Mouse (Mus musculus) gastrocnemius, adult 2 months (tissue): Measurements from ENCODE around the gene Ehd4. TPM values are rescaled to one million over a fixed set of nuclear protein-coding genes. Genes with fewer than 3 reads are reported as not detected.

Source experiments
- DNase-seq: peaks from one replicate; pipeline ENCODE4 v3.0.0; 2022
- H3K27ac ChIP-seq: fragments of 200-600 bp; 2 replicates; pipeline ENCODE4 v1.8.1; 2022; ENCODE audit warnings: mild to moderate bottlenecking
- H3K4me3 ChIP-seq: fragments of 200-600 bp; 2 replicates; pipeline ENCODE4 v1.8.1; 2022; ENCODE audit warnings: mild to moderate bottlenecking, moderate library complexity
- CTCF ChIP-seq: fragments of 200-600 bp; IDR thresholded peaks from 2 replicates; pipeline ENCODE4 v1.8.1; 2022; ENCODE audit warnings: antibody characterized with exemption, mild to moderate bottlenecking, moderate library complexity
- intact Hi-C: fragments of 180-260 bp; cut with DNase I; formaldehyde crosslinking; loops from one replicate; pipeline ENCODE4 v1.15.1; 2025
- total RNA-seq, 2 experiments: library from RNA; stranded (reverse); gene quantifications; 2 replicates each; pipeline ENCODE4 v1.2.3; 2021

The Ehd4 gene
- total RNA-seq, 2 experiments from 2014 or later: 19.5 to 31.7 TPM

DNA sequence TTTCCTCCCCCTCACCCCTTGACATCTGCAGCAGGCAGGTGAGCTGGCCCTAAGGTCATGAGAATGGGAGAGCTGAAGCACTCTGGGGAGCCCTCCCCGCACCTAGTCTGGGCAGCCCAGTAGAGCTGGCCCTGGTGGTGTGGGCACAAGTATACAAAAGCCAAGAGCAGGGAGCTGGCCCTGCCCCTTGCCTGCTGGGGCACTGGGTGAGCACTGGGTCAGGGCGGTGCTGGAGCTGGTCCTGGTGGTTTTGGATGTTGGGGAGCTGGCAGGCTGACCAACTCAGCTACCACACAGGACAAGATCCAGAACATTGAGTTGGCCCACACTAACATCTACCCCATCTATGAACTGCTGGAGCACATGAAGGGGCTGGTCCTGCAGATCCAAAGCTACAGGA, 5.0 kb upstream of the Ehd4 start:
- intact Hi-C loops: no loop called here

DNA sequence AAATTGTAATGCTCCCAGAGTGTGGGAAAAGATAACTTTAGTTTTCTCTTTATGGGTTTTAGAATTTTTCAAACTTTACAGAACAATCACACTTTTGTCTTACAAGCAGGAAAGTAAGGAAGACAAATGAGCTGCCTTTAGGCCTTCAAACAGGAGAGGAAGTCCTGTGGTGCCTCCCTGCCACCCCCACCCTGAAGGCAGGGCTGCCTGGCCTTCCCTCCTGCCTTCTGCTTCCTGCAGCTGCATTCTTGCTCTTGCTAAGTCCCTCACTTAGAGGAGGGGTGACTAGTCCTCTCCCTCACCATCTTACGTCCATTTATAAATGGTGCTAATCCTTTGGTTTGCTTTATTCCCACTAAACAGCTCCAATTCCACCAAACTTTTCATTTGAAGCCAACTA, 4.4 kb upstream of the Ehd4 start:
- TF ChIP-seq CTCF: no peak
- peak overlapping the region; percentile 76 for H3K27ac ChIP-seq
- intact Hi-C loops: no loop called here
- no peak overlapping the region for H3K4me3 ChIP-seq
- DNase-seq: peak; percentile 40

More for the DNA sequence above, 5.0 kb upstream of the Ehd4 start:
- Histone ChIP-seq H3K4me3 (no peak overlapping the region), H3K27ac (peak overlapping the region; percentile 76)
- DNase-seq: peak; percentile 87
- TF ChIP-seq CTCF: no peak

DNA sequence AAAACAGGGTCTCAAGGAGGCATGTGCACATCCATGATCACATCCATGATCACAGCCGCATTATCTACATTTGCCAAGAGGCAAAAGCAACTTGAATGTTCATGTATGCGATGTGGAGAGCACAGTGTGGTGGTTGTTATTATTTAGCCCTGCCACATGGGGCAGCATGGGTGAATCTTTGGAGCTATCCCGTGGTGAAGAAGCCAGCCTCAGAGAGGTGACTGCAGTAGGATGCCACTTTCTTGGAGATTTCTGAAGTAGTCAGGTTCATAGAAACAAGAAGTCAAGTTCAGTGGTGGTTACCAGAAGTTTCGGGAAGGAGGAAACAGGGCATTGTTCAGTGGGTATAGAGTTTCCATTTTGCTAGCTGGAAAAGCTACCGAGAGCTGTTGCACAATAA, 3.6 kb upstream of the Ehd4 start:
- TF ChIP-seq CTCF: no peak
- Histone ChIP-seq H3K27ac (peak overlapping the region; percentile 76), H3K4me3 (no peak overlapping the region)
- intact Hi-C loops: no loop called here
- DNase-seq: no peak

DNA sequence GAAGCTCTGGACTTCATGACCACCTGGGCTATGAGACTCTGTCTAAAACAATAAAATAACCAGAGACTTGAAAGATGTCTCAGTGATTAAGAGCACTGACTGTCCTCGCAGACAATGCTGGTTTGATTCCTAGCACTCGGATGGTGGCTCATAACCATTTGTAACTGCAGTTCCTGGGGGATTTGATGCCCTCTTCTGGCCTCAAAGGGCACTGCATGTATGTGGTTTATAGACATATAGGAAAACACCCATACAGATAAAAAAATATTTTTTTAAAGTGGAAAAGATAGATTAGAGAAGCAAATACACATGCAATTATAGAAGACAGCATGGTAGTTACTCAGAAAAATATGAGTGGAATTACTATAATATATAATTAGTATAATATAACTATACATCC, 3.2 kb upstream of the Ehd4 start:
- intact Hi-C loops: no loop called here
- Histone ChIP-seq H3K4me3 (no peak overlapping the region), H3K27ac (no peak overlapping the region)
- DNase-seq: no peak
- TF ChIP-seq CTCF: peak; percentile 41

DNA sequence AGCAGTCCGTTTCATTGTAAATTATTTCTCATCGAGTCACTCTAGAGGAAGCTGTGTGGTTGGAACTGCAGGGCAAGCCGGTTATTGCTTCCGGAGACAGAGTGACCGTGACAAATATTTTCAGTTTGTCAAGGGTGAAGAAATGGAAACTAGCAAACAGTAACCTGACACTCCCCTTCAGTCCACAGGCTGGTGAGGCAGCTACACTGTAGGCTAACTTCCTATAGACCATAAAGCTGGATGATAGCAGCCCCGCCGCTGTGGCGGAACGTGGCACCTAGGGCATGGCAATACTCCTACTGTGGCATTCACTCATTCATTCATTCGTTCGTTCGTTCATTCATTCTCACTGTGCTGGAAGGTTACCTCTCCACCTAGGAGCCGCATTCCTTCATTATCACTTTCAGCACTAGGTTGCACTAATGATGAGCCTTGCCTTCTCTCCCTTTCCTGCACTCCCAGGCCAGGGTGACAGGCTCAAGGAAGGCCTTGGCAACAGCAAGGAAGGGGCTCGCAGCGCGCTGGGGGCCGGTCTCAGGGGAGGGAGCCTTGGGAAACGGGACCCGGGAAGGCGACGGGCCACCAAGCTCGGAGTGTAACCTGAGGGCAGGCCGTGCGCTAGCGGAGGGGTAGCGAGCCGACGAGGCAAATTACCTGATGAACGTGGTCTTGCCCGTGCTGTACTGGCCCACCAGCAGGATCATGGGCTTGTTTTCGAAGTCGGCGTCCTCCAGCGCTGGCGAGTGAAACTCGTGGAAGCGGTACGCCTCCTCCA, 633 bp downstream of the Ehd4 start:
- intact Hi-C loops: loop anchor here (5.0 kb wide), 1 partner anchor 51 kb away; no protein-coding TSS in a partner anchor
- H3K4me3 ChIP-seq: peak overlapping the region; percentile 96
- no peak for DNase-seq
- peak overlapping the region; percentile 90 for H3K27ac ChIP-seq
- no peak for TF ChIP-seq CTCF

DNA sequence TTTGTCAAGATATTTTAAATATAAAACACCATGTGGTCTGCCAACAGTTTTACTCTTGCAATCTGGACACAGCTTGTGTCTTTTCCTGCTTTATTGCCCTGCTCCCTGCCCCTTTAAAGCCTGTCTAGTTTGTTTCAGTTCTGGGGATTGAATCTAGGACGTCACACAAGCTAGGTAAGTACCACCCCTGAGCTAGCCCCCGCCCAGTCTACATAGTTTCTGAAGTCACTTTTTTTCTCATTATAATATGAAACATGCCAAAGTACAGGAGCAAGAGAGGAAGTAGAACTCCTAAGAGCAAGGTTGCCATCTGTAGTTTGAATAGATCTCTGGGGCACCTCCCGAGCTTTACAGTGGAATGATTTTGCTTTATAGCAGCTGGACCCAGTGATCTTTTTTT, 3.8 kb downstream of the Ehd4 start:
- Histone ChIP-seq H3K27ac (peak overlapping the region; percentile 4; the same call in 1 of the 2 replicates), H3K4me3 (no peak overlapping the region)
- no peak for TF ChIP-seq CTCF
- intact Hi-C loops: loop anchor here (5.0 kb wide), 1 partner anchor 48 kb away; no protein-coding TSS in a partner anchor
- DNase-seq: no peak

DNA sequence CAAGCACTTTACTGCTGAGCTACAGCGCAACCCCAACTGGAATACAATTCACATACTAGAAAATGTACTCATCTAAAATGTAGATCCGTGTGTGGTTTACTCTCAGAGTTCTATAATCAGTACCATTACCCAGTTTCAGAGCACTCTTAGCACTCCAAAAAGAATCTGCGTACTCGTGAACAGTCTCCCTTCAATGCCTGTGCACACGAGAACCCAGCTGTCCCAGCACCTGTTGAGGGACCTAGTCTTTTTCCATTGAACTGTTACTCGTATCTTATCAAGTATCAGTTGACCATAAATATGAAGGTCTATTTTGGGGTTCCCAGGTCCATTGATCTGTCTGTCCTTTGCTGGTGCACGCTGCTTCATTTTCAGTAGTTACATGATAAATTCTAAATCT, 4.8 kb downstream of the Ehd4 start:
- no peak for TF ChIP-seq CTCF
- DNase-seq: no peak
- no peak overlapping the region for H3K4me3 ChIP-seq
- H3K27ac ChIP-seq: no peak overlapping the region
- intact Hi-C loops: loop anchor here (5.0 kb wide), 1 partner anchor 47 kb away; no protein-coding TSS in a partner anchor

DNA sequence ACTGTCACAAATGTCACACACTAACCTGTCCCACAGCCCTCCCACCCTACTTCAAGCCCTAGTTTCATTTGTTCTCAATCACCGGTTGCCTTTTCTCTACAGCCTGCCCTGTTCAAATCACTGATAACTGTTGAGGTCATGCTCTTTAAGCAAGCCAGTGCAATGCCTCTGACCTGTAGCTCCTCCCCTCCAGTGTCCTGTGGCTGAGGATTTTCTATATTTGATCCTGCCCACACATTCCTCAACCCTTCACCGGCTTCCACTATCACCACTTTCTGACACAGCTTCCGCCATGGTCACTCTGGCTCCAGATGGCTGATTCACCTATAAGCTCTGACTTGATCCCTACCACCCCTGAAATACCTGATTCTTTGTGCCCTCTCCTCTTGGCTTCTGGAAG, 6.4 kb downstream of the Ehd4 start:
- 0 out of 2 replicates have a peak overlapping the region, but pooled peaks have one; percentile 5 for H3K27ac ChIP-seq
- intact Hi-C loops: no loop called here

DNA sequence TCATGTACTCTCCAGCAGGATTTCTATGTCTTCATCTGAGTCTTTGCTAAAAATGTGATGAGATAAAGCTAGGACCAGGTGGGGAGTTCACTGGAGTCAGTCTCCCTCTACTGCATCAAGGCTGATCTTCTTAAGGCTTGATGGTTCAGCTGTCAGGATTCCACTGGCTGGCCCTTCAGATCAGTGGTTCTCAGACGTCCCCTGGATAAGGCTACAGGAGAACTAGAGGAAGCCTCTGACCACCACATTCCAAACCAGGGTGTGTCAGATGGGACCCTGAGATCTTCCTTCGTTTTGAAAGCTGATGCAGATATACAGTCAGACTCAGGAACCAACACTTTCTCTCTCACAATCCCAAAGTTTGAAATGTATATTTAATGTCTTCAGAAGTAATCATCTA, 7.0 kb downstream of the Ehd4 start:
- DNase-seq: no peak
- no peak for TF ChIP-seq CTCF
- Histone ChIP-seq H3K27ac (no peak overlapping the region), H3K4me3 (no peak overlapping the region)
- intact Hi-C loops: no loop called here

More for the DNA sequence above, 6.4 kb downstream of the Ehd4 start:
- DNase-seq: no peak
- no peak overlapping the region for H3K4me3 ChIP-seq
- no peak for TF ChIP-seq CTCF

DNA sequence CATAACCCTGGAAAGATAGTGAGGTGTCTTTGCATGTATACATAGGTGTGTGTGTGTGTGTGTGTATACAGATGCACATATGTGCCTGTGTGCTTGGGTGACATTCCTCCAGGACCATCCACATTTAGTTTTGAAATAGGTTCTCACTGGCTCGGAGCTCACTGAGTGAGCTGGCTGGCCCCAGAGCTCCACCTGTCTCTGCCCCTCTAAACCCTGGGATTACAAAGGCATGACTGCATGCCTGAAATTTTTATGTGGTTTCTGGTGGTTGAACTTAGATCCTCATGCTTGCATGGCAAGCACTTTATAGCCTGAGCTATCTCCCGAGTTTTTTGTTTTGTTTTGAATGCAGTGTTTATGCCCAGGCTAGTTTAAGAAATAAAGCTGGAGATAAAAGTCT, 7.9 kb downstream of the Ehd4 start:
- Histone ChIP-seq H3K4me3 (no peak overlapping the region), H3K27ac (no peak overlapping the region)
- no peak for TF ChIP-seq CTCF
- no peak for DNase-seq
- intact Hi-C loops: no loop called here

DNA sequence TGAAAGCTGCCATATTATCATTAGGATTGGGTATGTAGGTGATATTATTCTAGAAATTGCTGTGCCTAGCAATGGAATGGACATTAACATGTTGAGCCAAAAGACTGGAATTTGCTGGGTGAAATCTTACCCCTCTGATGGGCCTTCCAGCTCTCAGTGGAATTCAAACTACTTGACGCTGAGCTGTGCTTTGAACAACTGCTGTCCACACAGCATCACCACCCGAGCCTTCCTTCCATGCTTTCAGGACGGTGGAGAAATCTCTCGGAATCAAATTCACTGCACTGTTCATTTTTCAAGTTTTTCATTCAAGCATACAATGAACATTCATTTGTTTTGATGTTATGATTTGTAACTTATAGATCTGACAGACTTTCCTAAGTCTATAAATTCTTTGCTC, 10.0 kb downstream of the Ehd4 start:
- TF ChIP-seq CTCF: no peak
- peak overlapping the region; percentile 21; the same call in 1 of the 2 replicates for H3K27ac ChIP-seq
- no peak for DNase-seq
- H3K4me3 ChIP-seq: no peak overlapping the region
- intact Hi-C loops: no loop called here

DNA sequence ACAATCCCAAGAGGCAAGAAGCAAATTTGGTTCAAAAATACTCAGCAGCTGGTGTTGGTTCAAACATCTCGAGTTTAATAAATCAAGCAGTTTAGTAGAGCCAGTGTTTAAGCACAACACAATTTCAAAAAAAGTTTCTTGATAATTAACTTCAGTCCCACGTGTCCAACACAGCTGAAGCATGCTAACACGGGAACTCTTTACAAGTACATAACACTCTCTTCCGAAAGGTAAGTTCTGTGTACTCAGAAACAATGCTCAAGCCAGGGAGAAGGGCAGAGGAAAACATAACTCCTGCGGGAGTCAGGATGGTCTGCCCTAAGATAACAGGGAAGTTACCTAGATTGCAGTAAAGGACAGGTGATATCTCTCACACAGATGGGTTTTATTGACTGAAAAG, 12.1 kb downstream of the Ehd4 start:
- TF ChIP-seq CTCF: no peak
- intact Hi-C loops: no loop called here
- H3K27ac ChIP-seq: no peak overlapping the region
- no peak for DNase-seq
- no peak overlapping the region for H3K4me3 ChIP-seq

DNA sequence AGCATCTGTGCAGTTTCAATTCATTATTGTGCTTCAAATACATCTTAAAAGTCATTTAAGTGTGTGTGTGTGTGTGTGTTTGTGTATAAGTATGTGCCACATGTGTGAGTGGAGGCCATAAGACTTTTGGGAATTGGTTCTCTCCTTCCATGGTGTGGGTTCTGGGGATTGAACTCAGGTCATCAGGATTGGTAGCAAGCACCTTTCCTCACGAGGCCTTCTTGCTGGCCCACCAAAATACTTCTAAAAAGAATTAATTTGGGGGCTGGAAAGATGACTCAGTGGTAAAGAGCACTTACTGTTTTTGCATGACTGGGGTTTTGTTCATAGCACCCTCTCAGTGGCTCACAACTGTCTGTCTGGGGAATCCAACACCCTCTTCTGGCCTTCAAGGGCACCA, 12.7 kb downstream of the Ehd4 start:
- no peak for TF ChIP-seq CTCF
- H3K4me3 ChIP-seq: no peak overlapping the region
- no peak overlapping the region for H3K27ac ChIP-seq
- intact Hi-C loops: no loop called here
- DNase-seq: no peak

DNA sequence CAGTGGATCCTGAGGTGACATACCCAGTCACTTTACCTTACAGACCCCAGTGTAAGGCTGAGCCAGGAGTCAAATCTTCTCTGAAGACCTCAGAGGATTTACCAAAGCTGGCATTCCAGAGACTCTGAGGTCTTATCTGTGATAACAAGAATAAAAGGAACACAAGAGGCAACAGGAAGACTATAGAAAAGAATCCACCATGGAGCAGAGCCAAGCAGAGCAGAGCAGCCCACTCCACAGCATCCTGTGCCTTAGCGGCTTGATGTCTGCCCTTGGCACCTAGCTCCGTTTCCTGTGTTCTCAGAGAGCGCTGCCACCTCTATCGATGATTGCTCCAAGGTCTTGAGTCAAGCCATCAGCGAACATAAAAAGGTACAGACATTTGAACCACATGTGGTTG, 14.1 kb downstream of the Ehd4 start:
- peak overlapping the region; percentile 51 for H3K27ac ChIP-seq
- no peak overlapping the region for H3K4me3 ChIP-seq
- TF ChIP-seq CTCF: no peak
- no peak for DNase-seq
- intact Hi-C loops: no loop called here
